Mouse (Mus musculus) kidney, adult 2 months (tissue): ENCODE results near the gene Spint2. TPM values are rescaled to one million over a fixed set of nuclear protein-coding genes. Genes with fewer than 3 reads are reported as not detected.
A peak's percentile ranks its signal among the peaks of the same experiment; 100 is the strongest.

ENCODE experiments used
- DNase-seq: peaks from one replicate; pipeline ENCODE4 v3.0.0; 2021
- H3K27ac ChIP-seq: fragments of 200-500 bp; 2 replicates; pipeline ENCODE4 v1.5.1; 2012; ENCODE audit warnings: low read depth, low read length, control low read depth, inconsistent platforms; ENCODE audit not compliant: insufficient read depth
- H3K27me3 ChIP-seq: fragments of 200-500 bp; replicated peaks from 2 replicates; pipeline ENCODE4 v1.6.1; 2012; ENCODE audit warnings: mild to moderate bottlenecking, moderate library complexity, low read length, inconsistent platforms; ENCODE audit not compliant: control insufficient read depth, insufficient read depth
- H3K36me3 ChIP-seq: fragments of 200-500 bp; 2 replicates; pipeline ENCODE4 v1.6.1; 2012; ENCODE audit warnings: mild to moderate bottlenecking, moderate library complexity, low read length, inconsistent platforms; ENCODE audit not compliant: control insufficient read depth, insufficient read depth
- H3K4me1 ChIP-seq: fragments of 200-500 bp; 2 replicates; pipeline ENCODE4 v1.6.1; 2011; ENCODE audit warnings: low read length; ENCODE audit not compliant: control insufficient read depth, insufficient read depth
- H3K4me3 ChIP-seq: fragments of 200-500 bp; 2 replicates; pipeline ENCODE4 v1.5.1; 2011; ENCODE audit warnings: mild to moderate bottlenecking, low read depth, low read length, control low read depth; ENCODE audit not compliant: insufficient read depth
- CTCF ChIP-seq: fragments of 200-500 bp; conservative IDR thresholded peaks from 2 replicates; pipeline ENCODE4 v1.5.1; 2011; ENCODE audit warnings: low read depth, mild to moderate bottlenecking, control low read depth, low read length, moderate library complexity, mixed read lengths; ENCODE audit not compliant: insufficient read depth, insufficient read length
- POLR2A ChIP-seq: fragments of 200-500 bp; IDR thresholded peaks from one replicate; pipeline ENCODE4 v1.6.1; 2011; ENCODE audit warnings: low read depth, low read length, control low read depth
- WGBS: fragments of 180-500 bp; shearing (Covaris S2); methylation state at CpG from one replicate; pipeline ENCODE4 v1.1.7; 2018; 5-methylcytosine and 5-hydroxymethylcytosine counted together
- polyA plus RNA-seq: library from polyadenylated mRNA; depleted of rRNA; stranded (reverse); fragments of >200 nt; gene quantifications from 2 replicates; pipeline ENCODE4 v1.2.3, GENCODE M21; 2012; rRNA removed

The Spint2 gene
- polyA plus RNA-seq, result 421 and 474 TPM in 2 replicates

DNA sequence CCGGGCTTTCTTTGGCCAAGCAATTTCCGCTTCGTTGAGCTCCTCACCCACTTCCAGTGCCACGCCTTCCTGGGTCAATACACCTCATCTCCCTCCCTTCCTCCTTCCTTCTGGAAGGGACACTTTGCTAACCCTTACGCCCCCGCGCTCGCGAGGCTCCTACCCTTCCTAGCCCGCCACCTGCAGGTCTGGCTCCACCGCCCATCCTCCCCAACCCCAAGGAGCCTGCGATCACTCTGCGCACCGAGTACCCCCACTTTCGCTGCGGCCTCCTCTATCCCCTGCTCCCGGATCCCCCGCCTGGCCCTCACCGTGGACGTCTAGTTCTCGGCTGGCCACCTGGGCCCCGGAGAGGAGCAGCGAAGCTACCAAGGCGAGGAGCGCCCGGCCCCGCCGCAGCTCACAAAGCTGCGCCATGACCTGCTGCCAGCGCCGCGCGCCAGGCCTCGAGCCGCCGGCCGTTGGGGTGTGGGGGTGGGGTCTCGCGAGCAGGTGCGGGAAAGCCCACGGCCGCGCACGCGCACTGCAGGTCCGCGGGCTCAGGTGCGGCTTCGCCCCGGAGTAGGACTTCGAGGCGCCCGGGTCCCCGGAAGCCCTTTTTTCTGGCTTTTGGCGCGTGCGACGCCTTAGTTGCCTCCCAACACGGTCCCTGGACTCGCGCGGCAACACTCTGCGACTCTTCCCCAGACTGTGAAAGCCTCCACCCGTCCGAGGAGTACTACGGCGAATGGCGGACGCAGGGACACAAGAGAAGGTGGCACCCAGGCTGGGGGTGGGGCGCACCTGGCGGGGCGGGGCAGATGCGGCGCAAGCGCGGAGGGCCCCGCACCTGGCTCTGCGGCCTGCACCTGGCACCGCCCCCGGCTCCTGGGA, at the start of gene Spint2:
Spint2 (minus strand) TSS at position 712 of the 873 bp plus-strand sequence.
- peak; percentile 96 for DNase-seq
- H3K27me3 ChIP-seq, result no peaks in the 10 kb centered on the region
- H3K36me3 ChIP-seq, result no peaks in the 10 kb centered on the region
- H3K4me1 ChIP-seq, result peaks cover 22% of the 10 kb centered on the region
- TF ChIP-seq POLR2A (peak; percentile 80), CTCF (0 out of 2 replicates have a peak, but pooled peaks have one; percentile 22)
- 1% methylated on average over 80 of the region's 80 CpGs for WGBS
- peak within 1 kb of the TSS; percentile 94 for H3K27ac ChIP-seq
- peak within 1 kb of the TSS; percentile 61 for H3K4me3 ChIP-seq

DNA sequence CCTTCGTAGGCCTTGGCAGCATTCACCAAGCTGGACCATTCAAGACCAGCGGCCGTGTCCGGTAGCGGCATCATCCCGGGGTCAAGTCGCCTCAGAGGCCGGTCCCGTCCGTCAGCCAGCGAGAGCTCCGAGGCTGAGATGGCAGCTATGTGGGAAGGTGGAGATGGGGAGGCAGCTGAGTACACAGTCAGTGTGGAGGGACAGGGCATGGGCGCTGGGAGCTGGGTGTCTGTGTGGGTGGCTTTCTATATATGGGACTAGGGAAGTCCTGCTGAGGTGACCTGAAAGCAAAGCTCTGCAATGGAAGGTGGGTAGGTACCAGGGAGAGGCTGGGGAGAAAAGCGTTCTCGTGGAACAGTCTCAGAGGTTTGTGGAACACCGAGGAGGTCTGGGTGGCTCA, 47.3 kb upstream of the Spint2 start:
- no peak for DNase-seq
- Histone ChIP-seq H3K27me3 (no peaks in the 10 kb centered on the region), H3K27ac (no peak overlapping the region), H3K4me1 (no peaks in the 10 kb centered on the region), H3K36me3 (no peaks in the 10 kb centered on the region; the same call in 1 of the 2 replicates), H3K4me3 (no peak overlapping the region)
- TF ChIP-seq POLR2A (no peak), CTCF (no peak)
- 88% methylated on average over 16 of the region's 16 CpGs for WGBS

DNA sequence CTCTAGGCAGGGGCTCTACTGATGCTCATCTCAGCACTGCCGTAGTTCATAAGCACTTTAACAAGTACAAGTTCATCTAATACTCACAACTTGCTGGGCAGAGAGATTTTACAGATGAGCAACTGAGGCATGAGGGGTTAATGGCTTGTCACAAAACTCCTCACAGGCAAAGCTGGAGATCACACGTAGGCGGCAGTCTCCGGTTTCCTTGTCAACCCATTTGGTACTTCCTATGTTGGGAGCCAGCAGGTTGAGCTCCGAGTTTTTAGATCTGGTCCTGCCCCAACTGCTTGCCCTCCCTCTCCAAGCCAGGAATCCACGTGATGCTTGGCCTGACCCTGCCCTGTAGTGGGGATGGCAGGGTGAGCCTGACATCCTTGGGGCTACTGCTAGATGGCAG, 45.4 kb upstream of the Spint2 start:
- Histone ChIP-seq H3K4me1 (no peaks in the 10 kb centered on the region), H3K4me3 (no peak overlapping the region), H3K27me3 (no peaks in the 10 kb centered on the region), H3K36me3 (no peaks in the 10 kb centered on the region; the same call in 1 of the 2 replicates), H3K27ac (no peak overlapping the region)
- no peak for DNase-seq
- TF ChIP-seq POLR2A, result no peak
- 54% methylated on average over 6 of the region's 6 CpGs for WGBS

DNA sequence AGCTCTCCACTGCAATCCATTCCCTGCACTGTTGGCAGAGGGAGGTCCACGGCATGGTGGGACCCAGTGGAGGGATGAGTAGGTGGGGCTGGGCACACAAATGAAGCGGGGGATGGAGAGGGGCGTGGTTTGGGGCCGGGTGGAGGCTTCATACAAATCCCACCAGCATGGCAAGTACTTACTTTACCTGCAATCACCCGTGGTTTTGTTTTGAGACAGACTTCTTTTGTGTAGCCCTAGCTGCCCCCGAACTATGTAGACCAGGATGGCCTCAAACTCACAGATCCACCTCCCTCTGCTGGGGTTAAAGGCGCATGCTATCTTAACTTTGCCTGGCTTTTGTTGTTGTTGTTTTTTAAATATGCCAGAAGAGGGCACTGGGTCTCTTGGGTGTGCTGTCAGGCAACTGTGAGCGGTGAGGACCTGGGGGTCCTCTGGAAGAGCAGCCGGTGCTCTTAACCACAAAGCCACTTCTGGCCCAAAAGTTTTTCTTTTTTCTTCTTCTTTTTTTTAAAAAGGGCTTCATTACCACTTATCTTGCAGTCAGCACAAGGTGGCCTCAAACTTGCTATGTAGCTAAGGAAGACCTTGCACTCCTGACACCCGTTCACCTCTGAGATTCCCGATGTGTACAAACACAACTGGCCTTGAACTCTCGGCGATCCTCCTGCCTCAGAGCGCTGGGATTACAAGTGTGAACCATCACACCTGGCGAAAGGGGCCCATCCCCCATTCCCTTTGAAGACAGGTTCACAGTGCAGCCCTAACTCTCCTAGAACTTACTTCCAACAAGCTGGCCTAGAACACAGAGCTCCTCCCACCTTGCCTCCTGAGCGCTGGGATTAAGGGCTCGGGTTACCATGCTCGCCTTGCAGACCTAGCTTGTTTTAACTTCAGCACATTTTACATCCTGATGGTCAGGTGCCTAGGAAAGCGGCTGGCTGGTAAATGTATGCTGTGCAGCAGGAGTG, 37.9 kb upstream of the Spint2 start:
- H3K4me1 ChIP-seq, result 0 out of 2 replicates have a peak, but pooled peaks cover 4% of the 10 kb centered on the region
- 34% methylated on average over 19 of the region's 19 CpGs for WGBS
- H3K27me3 ChIP-seq, result no peaks in the 10 kb centered on the region
- H3K27ac ChIP-seq, result no peak overlapping the region
- TF ChIP-seq CTCF (peak; percentile 25; the same call in 1 of the 2 replicates), POLR2A (no peak)
- H3K36me3 ChIP-seq, result no peaks in the 10 kb centered on the region
- H3K4me3 ChIP-seq, result no peak overlapping the region
- DNase-seq, result no peak

DNA sequence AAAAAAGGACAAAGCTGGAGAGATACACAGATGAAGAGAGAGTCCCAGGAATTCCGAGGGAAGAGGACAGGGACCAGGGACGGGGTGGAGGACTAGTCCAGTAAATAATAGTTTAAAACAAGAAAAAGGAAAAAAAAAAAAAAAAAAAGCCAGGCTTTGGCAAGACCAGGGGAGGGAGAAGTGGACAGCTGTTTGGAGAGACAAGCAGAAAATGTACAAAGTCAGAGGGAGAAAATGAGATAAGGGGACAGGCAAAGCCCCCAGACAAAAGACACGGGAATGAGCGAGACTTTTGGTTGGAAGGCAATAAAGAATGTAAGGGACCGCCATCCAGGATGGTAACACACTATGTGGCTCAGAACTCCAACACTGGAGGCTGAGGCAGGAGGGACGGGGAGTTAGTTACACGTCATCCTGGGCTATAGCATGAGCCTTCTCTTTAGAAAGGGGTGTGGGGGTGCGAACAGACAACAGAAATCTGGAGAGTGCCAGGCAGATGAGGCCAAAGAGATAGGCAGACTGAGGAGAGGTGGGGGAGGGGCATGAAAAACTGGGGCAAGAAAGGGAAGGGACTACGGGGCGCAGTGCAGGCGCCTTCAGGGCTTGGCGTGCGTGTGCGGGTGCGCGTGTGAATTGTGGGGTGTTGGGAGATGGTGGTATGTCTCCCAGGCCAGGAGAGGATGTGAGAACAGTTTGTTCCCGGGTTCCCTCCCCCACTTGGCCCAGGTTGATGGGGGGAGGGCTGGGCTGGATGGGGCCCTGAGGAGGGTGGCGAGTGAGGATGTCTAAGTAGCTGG, 36.6 kb upstream of the Spint2 start:
- Histone ChIP-seq H3K4me1 (0 out of 2 replicates have a peak, but pooled peaks cover 4% of the 10 kb centered on the region), H3K36me3 (no peaks in the 10 kb centered on the region), H3K4me3 (no peak overlapping the region), H3K27me3 (no peaks in the 10 kb centered on the region), H3K27ac (no peak overlapping the region)
- TF ChIP-seq POLR2A (no peak), CTCF (no peak)
- WGBS, result 14% methylated on average over 18 of the region's 18 CpGs
- DNase-seq, result no peak

DNA sequence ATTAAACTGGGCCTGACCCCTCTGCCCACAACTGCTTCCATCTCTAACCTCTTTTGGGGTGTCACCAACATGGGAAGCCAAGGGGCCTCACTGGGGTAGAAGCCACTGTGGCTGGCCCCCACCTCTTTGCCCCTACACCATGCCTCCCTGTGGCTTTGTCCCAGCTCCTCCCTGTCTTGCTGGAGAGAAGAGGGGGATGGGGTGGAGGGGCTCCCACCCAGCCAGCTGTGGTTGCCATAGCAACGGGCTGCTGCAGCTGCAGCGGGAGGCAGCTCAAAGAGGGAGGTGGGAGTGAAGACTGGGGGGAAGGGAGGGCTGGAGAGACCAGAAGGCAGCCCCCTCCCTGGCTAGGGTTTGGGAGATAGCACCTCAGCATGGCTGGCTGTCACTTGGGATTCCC, 35.8 kb upstream of the Spint2 start:
- Histone ChIP-seq H3K4me3 (no peak overlapping the region), H3K27ac (no peak overlapping the region), H3K36me3 (no peaks in the 10 kb centered on the region), H3K27me3 (no peaks in the 10 kb centered on the region), H3K4me1 (0 out of 2 replicates have a peak, but pooled peaks cover 4% of the 10 kb centered on the region)
- no peak for TF ChIP-seq POLR2A
- TF ChIP-seq CTCF, result no peak
- WGBS, result 3% methylated on average over 2 of the region's 2 CpGs
- DNase-seq, result no peak

DNA sequence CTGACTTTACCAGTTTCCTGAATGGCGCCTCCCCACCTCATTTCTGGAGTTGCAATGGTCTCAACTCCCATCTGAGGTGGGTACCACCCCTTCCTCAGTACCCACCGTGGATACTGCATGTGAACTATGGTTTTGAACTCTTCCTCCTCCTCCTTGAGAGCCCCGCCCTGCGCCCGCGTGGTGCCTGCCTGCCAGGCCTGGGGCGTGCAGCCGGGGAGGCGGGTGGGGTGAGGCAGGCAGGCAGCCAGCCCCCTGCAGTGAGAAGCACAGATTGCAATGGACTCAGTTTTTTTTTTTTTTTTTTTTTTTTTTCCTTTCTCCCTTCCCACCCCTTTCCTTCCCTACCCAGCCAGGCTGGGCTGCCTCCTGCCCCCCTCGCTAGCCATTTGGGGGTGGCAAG, 35.3 kb upstream of the Spint2 start:
- no peak for TF ChIP-seq POLR2A
- TF ChIP-seq CTCF, result no peak
- WGBS, result 14% methylated on average over 10 of the region's 10 CpGs
- H3K4me3 ChIP-seq, result no peak overlapping the region
- DNase-seq, result no peak
- H3K27me3 ChIP-seq, result no peaks in the 10 kb centered on the region
- no peaks in the 10 kb centered on the region for H3K36me3 ChIP-seq
- H3K27ac ChIP-seq, result no peak overlapping the region
- 0 out of 2 replicates have a peak, but pooled peaks cover 4% of the 10 kb centered on the region for H3K4me1 ChIP-seq
